Mouse (Mus musculus): ENCODE measurements around the gene Ghdc. TPM values are rescaled to one million over a fixed set of nuclear protein-coding genes. Genes with fewer than 3 reads are reported as not detected.

Ghdc gene
- polyA plus RNA-seq, 1 experiment from 2014 or later, result 3.8 TPM

GRCm38 (mm10) chr11:100722493-100723028 lies 48.2 kb downstream of the Ghdc start:
- no peak for ATAC-seq (ENCODE audit: insufficient number of reproducible peaks, insufficient read depth, low FRiP score, low read depth)
- Histone ChIP-seq H3K27ac (ENCODE audit: low read length) (no peak overlapping the region), H3K4me2 (replicated peaks; ENCODE audit: low read depth, low read length) (no peak overlapping the region), H3K9ac (replicated peaks; ENCODE audit: low read depth, low read length) (no peak overlapping the region), H3K4me1 (ENCODE audit: control insufficient read depth, insufficient read depth, low read length) (peaks cover 17% of the 10 kb centered on the region), H3K36me3 (ENCODE audit: control insufficient read depth, insufficient read depth, low read length) (peaks cover 7% of the 10 kb centered on the region; the same call in 1 of the 2 replicates), H3K9me3 (ENCODE audit: control insufficient read depth, low read depth, low read length) (no peaks in the 10 kb centered on the region), H3K27me3 (ENCODE audit: control insufficient read depth, insufficient read depth, low read length) (no peaks in the 10 kb centered on the region), H3K4me3 (ENCODE audit: low read depth, low read length) (no peak overlapping the region)
- WGBS, result 51% methylated on average over 2 of the region's 2 CpGs

GRCm38 (mm10) chr11:100721776-100722492 lies 48.8 kb downstream of the Ghdc start:
- Histone ChIP-seq H3K27me3 (ENCODE audit: control insufficient read depth, insufficient read depth, low read length) (no peaks in the 10 kb centered on the region), H3K4me2 (replicated peaks; ENCODE audit: low read depth, low read length) (no peak overlapping the region), H3K4me1 (ENCODE audit: control insufficient read depth, insufficient read depth, low read length) (peaks cover 17% of the 10 kb centered on the region), H3K27ac (ENCODE audit: low read length) (0 out of 2 replicates have a peak overlapping the region, but pooled peaks have one; percentile 28), H3K9me3 (ENCODE audit: control insufficient read depth, low read depth, low read length) (no peaks in the 10 kb centered on the region), H3K36me3 (ENCODE audit: control insufficient read depth, insufficient read depth, low read length) (peaks cover 11% of the 10 kb centered on the region), H3K9ac (replicated peaks; ENCODE audit: low read depth, low read length) (no peak overlapping the region), H3K4me3 (ENCODE audit: low read depth, low read length) (no peak overlapping the region)
- no peak for ATAC-seq (ENCODE audit: insufficient number of reproducible peaks, insufficient read depth, low FRiP score, low read depth)
- WGBS, result 73% methylated on average over 8 of the region's 8 CpGs

- peaks cover 17% of the 10 kb centered on the region for H3K4me1 ChIP-seq (ENCODE audit: control insufficient read depth, insufficient read depth, low read length)
- H3K4me3 ChIP-seq (ENCODE audit: low read depth, low read length), result no peak overlapping the region
- peaks cover 18% of the 10 kb centered on the region for H3K36me3 ChIP-seq (ENCODE audit: control insufficient read depth, insufficient read depth, low read length)
- H3K27ac ChIP-seq (ENCODE audit: low read length), result peak overlapping the region; percentile 48; the same call in 1 of the 2 replicates
- ATAC-seq (ENCODE audit: insufficient number of reproducible peaks, insufficient read depth, low FRiP score, low read depth), result no peak
- H3K9me3 ChIP-seq (ENCODE audit: control insufficient read depth, low read depth, low read length), result no peaks in the 10 kb centered on the region
- H3K27me3 ChIP-seq (ENCODE audit: control insufficient read depth, insufficient read depth, low read length), result no peaks in the 10 kb centered on the region
- WGBS, result 64% methylated on average over 4 of the region's 4 CpGs
- H3K4me2 ChIP-seq (replicated peaks; ENCODE audit: low read depth, low read length), result no peak overlapping the region
- no peak overlapping the region for H3K9ac ChIP-seq (replicated peaks; ENCODE audit: low read depth, low read length)
Observed at GRCm38 (mm10) chr11:100721254-100721653, 49.5 kb downstream of the Ghdc start.

GRCm38 (mm10) chr11:100720345-100720744 lies 50.4 kb downstream of the Ghdc start:
- 62% methylated on average over 5 of the region's 5 CpGs for WGBS
- Histone ChIP-seq H3K27me3 (ENCODE audit: control insufficient read depth, insufficient read depth, low read length) (no peaks in the 10 kb centered on the region), H3K9ac (replicated peaks; ENCODE audit: low read depth, low read length) (no peak overlapping the region), H3K27ac (ENCODE audit: low read length) (peak overlapping the region; percentile 11; the same call in 1 of the 2 replicates), H3K4me1 (ENCODE audit: control insufficient read depth, insufficient read depth, low read length) (peaks cover 16% of the 10 kb centered on the region), H3K9me3 (ENCODE audit: control insufficient read depth, low read depth, low read length) (no peaks in the 10 kb centered on the region), H3K4me2 (replicated peaks; ENCODE audit: low read depth, low read length) (no peak overlapping the region), H3K36me3 (ENCODE audit: control insufficient read depth, insufficient read depth, low read length) (peaks cover 27% of the 10 kb centered on the region), H3K4me3 (ENCODE audit: low read depth, low read length) (no peak overlapping the region)
- ATAC-seq (ENCODE audit: insufficient number of reproducible peaks, insufficient read depth, low FRiP score, low read depth), result no peak

GRCm38 (mm10) chr11:100719893-100720292 lies 50.9 kb downstream of the Ghdc start:
- no peak overlapping the region for H3K4me2 ChIP-seq (replicated peaks; ENCODE audit: low read depth, low read length)
- 77% methylated on average over 11 of the region's 11 CpGs for WGBS
- no peaks in the 10 kb centered on the region for H3K27me3 ChIP-seq (ENCODE audit: control insufficient read depth, insufficient read depth, low read length)
- peak overlapping the region; percentile 11; the same call in 1 of the 2 replicates for H3K27ac ChIP-seq (ENCODE audit: low read length)
- H3K36me3 ChIP-seq (ENCODE audit: control insufficient read depth, insufficient read depth, low read length), result peaks cover 27% of the 10 kb centered on the region
- H3K9me3 ChIP-seq (ENCODE audit: control insufficient read depth, low read depth, low read length), result no peaks in the 10 kb centered on the region
- H3K4me1 ChIP-seq (ENCODE audit: control insufficient read depth, insufficient read depth, low read length), result peaks cover 12% of the 10 kb centered on the region
- no peak overlapping the region for H3K9ac ChIP-seq (replicated peaks; ENCODE audit: low read depth, low read length)
- H3K4me3 ChIP-seq (ENCODE audit: low read depth, low read length), result no peak overlapping the region
- ATAC-seq (ENCODE audit: insufficient number of reproducible peaks, insufficient read depth, low FRiP score, low read depth), result no peak

- peaks cover 7% of the 10 kb centered on the region; the same call in 1 of the 2 replicates for H3K4me1 ChIP-seq (ENCODE audit: control insufficient read depth, insufficient read depth, low read length)
- no peak overlapping the region for H3K27ac ChIP-seq (ENCODE audit: low read length)
- ATAC-seq (ENCODE audit: insufficient number of reproducible peaks, insufficient read depth, low FRiP score, low read depth), result no peak
- no peak overlapping the region for H3K4me3 ChIP-seq (ENCODE audit: low read depth, low read length)
- no peak overlapping the region for H3K9ac ChIP-seq (replicated peaks; ENCODE audit: low read depth, low read length)
- no peaks in the 10 kb centered on the region for H3K9me3 ChIP-seq (ENCODE audit: control insufficient read depth, low read depth, low read length)
- 85% methylated on average over 3 of the region's 3 CpGs for WGBS
- H3K36me3 ChIP-seq (ENCODE audit: control insufficient read depth, insufficient read depth, low read length), result peaks cover 27% of the 10 kb centered on the region
- H3K27me3 ChIP-seq (ENCODE audit: control insufficient read depth, insufficient read depth, low read length), result no peaks in the 10 kb centered on the region
- H3K4me2 ChIP-seq (replicated peaks; ENCODE audit: low read depth, low read length), result no peak overlapping the region
Observed at GRCm38 (mm10) chr11:100719312-100719711, 51.4 kb downstream of the Ghdc start.

- Histone ChIP-seq H3K9me3 (ENCODE audit: control insufficient read depth, low read depth, low read length) (no peaks in the 10 kb centered on the region), H3K4me2 (replicated peaks; ENCODE audit: low read depth, low read length) (no peak overlapping the region), H3K4me1 (ENCODE audit: control insufficient read depth, insufficient read depth, low read length) (peaks cover 11% of the 10 kb centered on the region; the same call in 1 of the 2 replicates), H3K4me3 (ENCODE audit: low read depth, low read length) (no peak overlapping the region), H3K27me3 (ENCODE audit: control insufficient read depth, insufficient read depth, low read length) (no peaks in the 10 kb centered on the region), H3K27ac (ENCODE audit: low read length) (no peak overlapping the region), H3K9ac (replicated peaks; ENCODE audit: low read depth, low read length) (no peak overlapping the region), H3K36me3 (ENCODE audit: control insufficient read depth, insufficient read depth, low read length) (peaks cover 27% of the 10 kb centered on the region)
- no peak for ATAC-seq (ENCODE audit: insufficient number of reproducible peaks, insufficient read depth, low FRiP score, low read depth)
- 81% methylated on average over 4 of the region's 4 CpGs for WGBS
Observed at GRCm38 (mm10) chr11:100718866-100719265, 51.9 kb downstream of the Ghdc start.

GRCm38 (mm10) chr11:100718462-100718861 lies 52.3 kb downstream of the Ghdc start:
- no peak overlapping the region for H3K27ac ChIP-seq (ENCODE audit: low read length)
- H3K9ac ChIP-seq (replicated peaks; ENCODE audit: low read depth, low read length), result no peak overlapping the region
- H3K36me3 ChIP-seq (ENCODE audit: control insufficient read depth, insufficient read depth, low read length), result peaks cover 27% of the 10 kb centered on the region
- H3K4me1 ChIP-seq (ENCODE audit: control insufficient read depth, insufficient read depth, low read length), result peaks cover 15% of the 10 kb centered on the region
- no peaks in the 10 kb centered on the region for H3K27me3 ChIP-seq (ENCODE audit: control insufficient read depth, insufficient read depth, low read length)
- no peak overlapping the region for H3K4me2 ChIP-seq (replicated peaks; ENCODE audit: low read depth, low read length)
- H3K9me3 ChIP-seq (ENCODE audit: control insufficient read depth, low read depth, low read length), result no peaks in the 10 kb centered on the region
- H3K4me3 ChIP-seq (ENCODE audit: low read depth, low read length), result no peak overlapping the region
- no peak for ATAC-seq (ENCODE audit: insufficient number of reproducible peaks, insufficient read depth, low FRiP score, low read depth)
- WGBS, result 85% methylated on average over 7 of the region's 7 CpGs

Measured in stomach, embryonic 14.5 days (tissue).